Mouse (Mus musculus) testis, adult 2 months (tissue): ENCODE results near the gene Rbms3. TPM values are rescaled to one million over a fixed set of nuclear protein-coding genes. Genes with fewer than 3 reads are reported as not detected.

Source experiments
- H3K27ac ChIP-seq: fragments of 200-500 bp; 2 replicates; pipeline ENCODE4 v1.5.1; 2012; ENCODE audit warnings: low read depth, low read length; ENCODE audit not compliant: control insufficient read depth, insufficient read depth
- H3K27me3 ChIP-seq: fragments of 200-500 bp; 2 replicates; pipeline ENCODE4 v1.6.1; 2012; ENCODE audit warnings: mild to moderate bottlenecking, low read length, moderate library complexity; ENCODE audit not compliant: control insufficient read depth, insufficient read depth
- H3K36me3 ChIP-seq: fragments of 200-500 bp; 2 replicates; pipeline ENCODE4 v1.6.1; 2012; ENCODE audit warnings: mild to moderate bottlenecking, low read length; ENCODE audit not compliant: control insufficient read depth, insufficient read depth
- H3K4me1 ChIP-seq: fragments of 200-500 bp; 2 replicates; pipeline ENCODE4 v1.6.1; 2012; ENCODE audit warnings: low read length; ENCODE audit not compliant: control insufficient read depth, insufficient read depth
- H3K4me3 ChIP-seq: fragments of 200-500 bp; 2 replicates; pipeline ENCODE4 v1.5.1; 2012; ENCODE audit warnings: low read depth, mild to moderate bottlenecking, low read length, moderate library complexity, mixed read lengths; ENCODE audit not compliant: control insufficient read depth
- CTCF ChIP-seq: fragments of 200-500 bp; IDR thresholded peaks from 2 replicates; pipeline ENCODE4 v1.5.1; 2012; ENCODE audit warnings: low read depth, mild to moderate bottlenecking, inconsistent platforms, low read length, moderate library complexity; ENCODE audit not compliant: control insufficient read depth, insufficient read depth, insufficient replicate concordance
- POLR2A ChIP-seq: fragments of 200-500 bp; IDR thresholded peaks from 2 replicates; pipeline ENCODE4 v1.6.1; 2012; ENCODE audit warnings: low read depth, mild to moderate bottlenecking, inconsistent platforms, low read length, moderate library complexity; ENCODE audit not compliant: control insufficient read depth
- polyA plus RNA-seq: library from polyadenylated mRNA; depleted of rRNA; stranded (reverse); fragments of >200 nt; gene quantifications from 2 replicates; pipeline ENCODE4 v1.2.3, GENCODE M21; 2012

The Rbms3 gene
- polyA plus RNA-seq, 1 experiment, result 0.72 TPM

DNA sequence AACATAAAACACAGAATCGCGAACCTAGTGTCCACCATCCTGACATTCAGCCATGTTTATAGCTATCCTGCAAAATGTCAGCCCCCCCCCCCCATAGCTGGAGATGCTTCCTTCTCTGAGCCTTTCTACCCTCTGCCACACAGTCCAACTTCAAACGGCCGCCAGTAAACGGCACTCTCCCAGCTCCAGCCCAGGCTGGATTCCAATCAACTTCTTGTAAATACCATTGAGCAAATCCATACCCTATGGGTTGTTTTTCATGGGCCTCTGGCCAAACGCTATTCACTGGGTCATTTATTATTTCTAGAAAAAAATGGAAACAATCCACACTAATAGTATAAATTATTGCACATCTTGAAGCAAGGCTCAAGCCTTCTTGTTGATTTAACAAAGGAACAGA, 468.6 kb downstream of the Rbms3 start:
- H3K27me3 ChIP-seq, result no peaks in the 10 kb centered on the region
- no peak for TF ChIP-seq CTCF
- H3K4me3 ChIP-seq, result no peak overlapping the region
- no peak overlapping the region for H3K27ac ChIP-seq
- no peaks in the 10 kb centered on the region for H3K4me1 ChIP-seq
- no peaks in the 10 kb centered on the region for H3K36me3 ChIP-seq

DNA sequence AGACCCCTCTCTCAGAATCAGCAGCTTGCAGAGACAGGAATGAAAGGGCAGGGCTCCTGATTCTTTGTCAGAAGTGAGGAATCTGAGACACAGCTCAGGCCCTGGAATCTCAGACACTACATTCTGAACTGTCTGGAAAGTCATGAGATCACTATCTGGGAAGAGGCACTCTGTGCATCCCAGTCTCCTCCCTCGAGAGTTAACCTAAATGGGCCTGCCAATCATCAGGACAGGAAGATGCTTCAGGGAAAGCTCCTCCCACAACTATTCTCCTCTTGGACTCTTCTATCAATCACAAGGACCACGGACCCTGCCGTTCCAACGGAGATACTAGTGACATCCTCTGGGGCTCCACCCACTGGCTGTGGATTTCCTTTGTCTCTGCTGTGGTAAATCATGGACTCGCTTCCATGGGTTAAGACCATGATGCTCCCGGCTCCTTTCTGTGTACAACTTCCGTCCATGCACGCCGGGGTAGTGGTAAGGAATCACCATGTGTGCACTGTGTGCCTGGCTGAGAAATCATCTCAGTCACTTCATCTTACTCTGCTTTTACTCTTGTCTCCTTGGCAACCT, 473.3 kb downstream of the Rbms3 start:
- H3K27ac ChIP-seq, result no peak overlapping the region
- H3K36me3 ChIP-seq, result no peaks in the 10 kb centered on the region
- no peak overlapping the region for H3K4me3 ChIP-seq
- H3K4me1 ChIP-seq, result no peaks in the 10 kb centered on the region; the same call in 1 of the 2 replicates
- H3K27me3 ChIP-seq, result no peaks in the 10 kb centered on the region
- TF ChIP-seq POLR2A (no peak), CTCF (no peak)

- Histone ChIP-seq H3K27me3 (no peaks in the 10 kb centered on the region), H3K36me3 (no peaks in the 10 kb centered on the region), H3K4me3 (no peak overlapping the region), H3K4me1 (no peaks in the 10 kb centered on the region; the same call in 1 of the 2 replicates), H3K27ac (no peak overlapping the region)
- no peak for TF ChIP-seq POLR2A
- TF ChIP-seq CTCF, result no peak
These were observed 475.1 kb downstream of the Rbms3 start for GRCm38 (mm10) chr9:117154590-117154989.

DNA sequence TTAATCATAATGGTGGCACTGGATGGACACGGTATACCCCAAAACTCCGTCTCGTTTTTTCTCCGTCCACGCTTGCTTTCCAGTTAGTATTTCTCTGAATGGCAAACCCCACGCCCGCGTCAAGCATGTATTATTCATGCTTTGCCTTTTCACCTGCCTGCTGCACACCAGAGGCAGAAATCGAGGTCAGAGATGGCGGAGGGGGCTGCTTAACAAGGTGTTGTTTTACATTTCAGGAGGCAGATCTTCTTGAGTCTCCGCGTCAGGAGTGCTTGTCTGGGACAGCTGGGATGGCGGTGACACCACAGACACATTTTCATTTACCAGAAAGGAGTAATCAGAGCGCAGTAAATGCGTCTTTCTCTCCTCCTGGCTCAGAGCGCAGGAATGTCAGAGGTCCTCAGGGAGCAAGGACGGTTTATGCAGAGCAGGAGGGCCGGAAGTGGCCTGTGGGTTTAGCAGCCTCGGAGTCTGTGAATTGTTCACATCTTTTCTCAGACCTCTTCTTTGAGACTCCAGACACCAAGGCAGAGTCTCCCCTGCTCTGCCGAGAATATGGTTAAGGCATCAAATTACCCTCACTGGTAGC, 475.9 kb downstream of the Rbms3 start:
- no peak overlapping the region for H3K4me3 ChIP-seq

DNA sequence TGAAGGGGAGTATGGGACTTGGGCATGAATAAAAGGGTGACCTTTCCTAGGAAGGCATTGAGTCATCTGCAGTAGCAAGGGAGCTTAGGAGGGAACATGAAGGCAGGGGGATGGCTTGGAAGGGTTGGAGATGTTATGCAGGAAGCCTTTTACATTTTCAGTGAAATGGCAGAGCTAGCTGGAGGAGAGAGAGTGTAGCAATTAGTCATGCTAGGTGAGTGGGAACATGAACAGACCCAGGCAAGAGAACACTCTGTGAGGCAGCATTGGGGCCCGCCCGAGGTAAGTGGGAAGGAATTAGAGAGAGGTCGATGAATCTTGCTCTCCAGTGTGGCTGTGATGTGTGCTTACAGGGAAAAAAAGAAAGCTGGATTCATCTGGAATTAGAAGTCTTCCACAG, 477.8 kb downstream of the Rbms3 start:
- H3K4me1 ChIP-seq, result no peaks in the 10 kb centered on the region; the same call in 1 of the 2 replicates
- H3K27me3 ChIP-seq, result no peaks in the 10 kb centered on the region
- no peak overlapping the region for H3K27ac ChIP-seq
- no peaks in the 10 kb centered on the region for H3K36me3 ChIP-seq
- TF ChIP-seq POLR2A (no peak), CTCF (no peak)
- no peak overlapping the region for H3K4me3 ChIP-seq

More for the DNA sequence above, 475.9 kb downstream of the Rbms3 start:
- TF ChIP-seq CTCF (no peak), POLR2A (no peak)
- no peaks in the 10 kb centered on the region for H3K27me3 ChIP-seq
- no peak overlapping the region for H3K27ac ChIP-seq
- H3K4me1 ChIP-seq, result no peaks in the 10 kb centered on the region; the same call in 1 of the 2 replicates
- H3K36me3 ChIP-seq, result no peaks in the 10 kb centered on the region

GRCm38 (mm10) chr9:117144057-117144723, 485.5 kb downstream of the Rbms3 start:
- no peak overlapping the region for H3K27ac ChIP-seq

DNA sequence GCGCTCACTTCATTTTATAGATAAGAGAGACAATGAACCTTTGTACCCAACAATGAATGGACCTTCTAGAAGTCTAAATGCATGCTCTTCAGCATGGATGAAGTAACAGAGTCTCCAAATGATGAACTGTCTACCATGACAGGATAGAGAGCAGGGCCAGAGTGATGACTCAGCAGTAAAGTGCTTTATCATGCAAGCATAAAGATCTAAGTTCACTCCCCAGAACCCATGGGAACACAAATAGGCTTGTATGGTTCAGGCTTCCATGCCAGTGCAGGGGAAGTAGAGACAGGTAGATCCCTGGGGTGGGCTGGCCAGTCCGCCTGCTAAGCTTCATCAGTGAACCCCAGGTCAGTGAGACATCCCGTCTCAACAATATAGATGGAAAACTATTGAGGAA, 489.7 kb downstream of the Rbms3 start:
- TF ChIP-seq POLR2A, result no peak
- TF ChIP-seq CTCF, result no peak
- H3K36me3 ChIP-seq, result no peaks in the 10 kb centered on the region
- no peak overlapping the region for H3K4me3 ChIP-seq
- H3K27ac ChIP-seq, result no peak overlapping the region
- H3K27me3 ChIP-seq, result no peaks in the 10 kb centered on the region
- H3K4me1 ChIP-seq, result no peaks in the 10 kb centered on the region

More at GRCm38 (mm10) chr9:117144057-117144723, 485.5 kb downstream of the Rbms3 start:
- Histone ChIP-seq H3K4me3 (no peak overlapping the region), H3K4me1 (no peaks in the 10 kb centered on the region), H3K27me3 (no peaks in the 10 kb centered on the region), H3K36me3 (no peaks in the 10 kb centered on the region)
- TF ChIP-seq POLR2A, result no peak
- no peak for TF ChIP-seq CTCF
